Mouse (Mus musculus) layer of hippocampus, adult 8-10 months (tissue): ENCODE measurements around the gene Ncoa7. TPM values are rescaled to one million over a fixed set of nuclear protein-coding genes. Genes with fewer than 3 reads are reported as not detected.
"Not testable (repeated sequence)": the region's sequence is repeated elsewhere in the genome, so short reads cannot be mapped to it uniquely, and the experiment has no call there.

Source experiments
- DNase-seq, 2 experiments: peaks; one replicate each; pipeline ENCODE4 v3.0.0; 2022; ENCODE audit warnings: low spot score in 2 of 2
- total RNA-seq, 4 experiments: library from RNA; stranded (reverse); gene quantifications; 2 replicates each; pipeline ENCODE4 v1.2.4; 2022

Gene Ncoa7
- total RNA-seq, 4 experiments from 2014 or later: 75.7 to 112 (median 99.1) TPM

DNA sequence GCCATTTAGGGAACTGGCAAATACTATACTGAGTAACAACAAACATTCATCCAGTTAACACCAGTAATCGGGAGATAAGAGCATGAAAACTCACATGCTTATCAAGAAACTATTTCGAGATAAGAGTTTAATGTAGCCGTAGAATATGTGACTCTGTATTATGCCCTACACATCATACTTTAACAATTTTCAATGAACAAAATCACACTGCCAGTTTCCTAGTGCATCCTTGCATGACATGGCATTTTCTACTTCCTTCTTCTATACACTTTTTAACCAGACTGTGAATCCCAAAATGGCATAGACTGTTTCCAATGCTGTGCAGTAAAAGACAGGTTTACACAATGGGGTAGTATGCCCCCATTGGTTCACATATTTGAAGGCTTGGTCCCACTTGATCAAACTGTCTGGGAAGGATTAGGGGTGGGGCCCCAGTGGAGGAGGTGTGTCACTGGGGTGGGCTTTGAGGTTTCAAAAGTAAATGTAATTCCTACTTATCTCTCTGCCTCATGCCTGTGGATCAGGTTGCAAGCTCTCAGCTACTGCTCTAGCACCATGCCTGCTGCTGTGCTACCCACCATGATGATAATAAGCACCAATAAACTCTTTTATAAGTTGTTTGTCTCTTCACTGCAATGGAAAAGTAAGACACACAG, 15.3 kb downstream of the Ncoa7 start:
- DNase-seq: no peak

DNA sequence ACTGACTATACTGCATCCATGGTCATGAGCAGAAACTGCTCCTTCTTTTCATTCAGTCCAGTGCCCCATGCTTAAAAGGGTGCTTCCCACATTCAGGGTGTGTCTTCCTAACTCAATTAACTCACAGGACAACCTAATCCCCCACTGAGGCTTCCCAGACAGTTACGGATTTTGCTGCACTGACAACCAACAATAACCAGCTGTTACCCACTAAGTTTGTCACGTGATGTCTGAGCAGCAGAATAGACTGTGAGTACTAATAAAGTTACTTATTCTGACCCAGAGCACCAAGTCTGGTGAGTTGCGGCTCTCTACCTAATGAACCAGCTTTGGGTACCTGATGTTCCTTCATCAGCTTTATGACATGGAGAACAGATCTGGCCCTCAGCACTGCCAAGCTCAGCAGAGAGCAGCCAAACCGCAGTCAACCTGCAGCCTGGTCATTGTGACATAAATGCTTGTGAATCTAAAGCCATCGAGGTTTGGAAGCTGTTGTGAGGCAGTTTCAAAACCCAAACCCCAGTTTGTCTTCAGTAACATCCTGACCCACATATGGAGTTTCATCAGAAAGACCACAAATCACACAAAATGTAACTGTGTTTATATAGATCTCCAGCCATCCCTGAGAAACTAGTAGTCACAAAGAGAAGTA, 16.9 kb downstream of the Ncoa7 start:
- DNase-seq: no peak

DNA sequence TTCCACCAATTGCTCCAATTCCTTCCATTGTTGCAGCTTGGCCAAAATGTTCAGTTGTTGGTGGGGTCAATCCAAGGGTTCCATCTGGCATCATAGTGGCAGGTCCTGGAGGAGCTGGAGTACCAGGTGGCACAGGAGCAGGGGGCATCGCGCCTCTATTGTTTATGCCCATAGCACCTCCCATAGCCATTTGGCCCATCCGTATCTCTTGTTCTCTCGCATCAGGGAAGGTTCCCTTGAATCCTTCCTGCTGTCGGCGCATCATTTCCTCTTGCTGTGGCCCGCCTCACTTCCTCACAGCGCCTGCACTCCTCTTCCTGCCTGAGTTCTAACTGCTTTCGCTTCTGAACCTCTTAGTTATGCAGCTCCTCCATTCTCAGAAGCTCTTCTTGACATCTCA, 22.2 kb downstream of the Ncoa7 start:
- DNase-seq: not testable (repeated sequence)

DNA sequence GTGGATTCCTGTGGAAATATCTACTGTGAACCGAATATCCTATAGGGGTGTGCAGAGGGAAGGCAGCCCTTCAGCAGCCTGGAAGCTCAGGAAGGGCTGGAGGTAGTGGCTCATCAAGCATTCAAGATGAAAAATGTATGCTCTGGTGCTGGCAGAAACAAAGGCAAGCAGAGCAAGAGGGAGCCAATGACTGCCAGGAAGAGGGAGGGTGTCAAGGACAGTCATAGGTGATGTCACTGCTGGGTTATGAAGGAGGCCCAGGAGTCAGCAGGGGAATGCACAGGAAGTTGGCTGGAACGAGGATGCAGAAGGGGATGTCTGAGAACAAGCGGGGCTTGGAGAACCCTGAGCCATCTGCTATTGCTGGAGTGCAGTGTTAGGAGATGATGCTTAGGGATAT, 24.9 kb downstream of the Ncoa7 start:
- no peak for DNase-seq

DNA sequence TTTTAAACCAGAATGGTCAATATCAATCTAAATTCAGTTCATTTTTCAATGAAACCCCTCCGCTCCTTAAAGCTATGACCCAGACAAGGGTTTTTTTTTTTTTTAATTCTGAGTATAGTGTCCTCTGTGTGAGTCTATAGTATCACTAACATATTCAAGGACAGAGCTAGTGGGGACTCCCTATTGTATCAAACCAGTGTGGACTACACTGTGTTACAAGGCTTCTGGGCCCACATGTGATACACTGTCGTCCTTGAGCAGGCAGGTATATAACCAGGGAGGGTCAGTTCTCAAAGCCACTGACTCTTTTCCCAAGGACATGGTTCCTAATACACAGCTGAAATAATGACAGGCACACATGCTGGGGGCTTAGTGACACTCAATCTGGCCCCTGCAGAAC, 27.1 kb downstream of the Ncoa7 start:
- DNase-seq: no peak

DNA sequence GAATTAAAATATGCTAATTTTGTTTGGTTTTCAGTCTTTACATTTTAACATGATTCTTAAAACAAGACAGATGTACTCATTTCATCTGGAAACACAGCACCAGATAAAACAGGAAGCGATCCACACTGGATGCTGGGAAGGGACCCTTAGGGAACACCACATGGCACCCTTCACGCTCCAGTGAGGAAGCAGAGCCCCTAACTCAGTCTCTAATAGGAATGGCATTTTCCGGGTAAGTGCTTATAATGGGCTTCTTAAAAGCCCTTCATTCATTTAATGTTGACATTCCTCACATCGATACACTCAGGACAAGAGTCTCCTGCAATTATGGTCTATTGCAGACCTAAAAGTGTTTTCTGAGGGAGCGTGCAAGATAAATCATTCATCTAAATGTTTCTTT, 27.6 kb downstream of the Ncoa7 start:
- DNase-seq: no peak

DNA sequence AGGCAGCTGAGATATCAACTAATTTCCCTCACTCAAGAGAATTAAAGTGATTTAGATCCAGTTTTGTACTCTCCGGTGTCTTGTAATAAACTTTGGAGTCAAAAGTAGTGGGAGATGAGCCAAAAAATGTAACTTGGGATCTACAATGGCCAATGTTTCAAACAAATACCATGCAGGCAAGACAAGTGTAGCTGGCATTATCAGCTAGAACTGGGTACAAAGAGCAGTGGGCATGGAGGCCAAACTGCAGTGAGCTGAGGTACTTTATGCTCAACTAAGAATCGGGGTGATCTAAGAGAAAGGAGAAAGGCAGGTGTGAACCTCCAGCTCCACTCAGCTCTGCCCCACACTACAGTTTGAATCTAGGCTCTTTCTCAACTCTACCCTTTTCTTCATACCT, 28.7 kb downstream of the Ncoa7 start:
- no peak for DNase-seq

DNA sequence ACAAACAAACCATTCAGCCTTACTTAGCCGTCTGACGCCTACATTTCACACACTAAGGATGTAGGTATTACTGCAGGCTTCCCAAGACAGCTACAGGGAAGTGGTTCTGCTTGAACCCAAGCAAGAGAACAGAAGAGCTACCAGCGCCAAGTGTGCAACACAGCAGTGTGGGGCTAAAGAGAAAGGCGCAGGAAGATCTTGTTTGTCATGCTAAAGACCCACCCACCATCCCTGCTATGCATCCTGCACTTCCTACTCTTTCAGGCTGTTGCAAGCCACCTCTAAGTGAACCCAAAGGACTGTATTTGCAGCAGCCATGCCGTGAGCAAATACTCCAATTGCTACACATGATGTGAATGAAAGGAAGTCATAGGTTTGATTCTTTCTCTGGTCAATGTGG, 29.9 kb downstream of the Ncoa7 start:
- no peak for DNase-seq

DNA sequence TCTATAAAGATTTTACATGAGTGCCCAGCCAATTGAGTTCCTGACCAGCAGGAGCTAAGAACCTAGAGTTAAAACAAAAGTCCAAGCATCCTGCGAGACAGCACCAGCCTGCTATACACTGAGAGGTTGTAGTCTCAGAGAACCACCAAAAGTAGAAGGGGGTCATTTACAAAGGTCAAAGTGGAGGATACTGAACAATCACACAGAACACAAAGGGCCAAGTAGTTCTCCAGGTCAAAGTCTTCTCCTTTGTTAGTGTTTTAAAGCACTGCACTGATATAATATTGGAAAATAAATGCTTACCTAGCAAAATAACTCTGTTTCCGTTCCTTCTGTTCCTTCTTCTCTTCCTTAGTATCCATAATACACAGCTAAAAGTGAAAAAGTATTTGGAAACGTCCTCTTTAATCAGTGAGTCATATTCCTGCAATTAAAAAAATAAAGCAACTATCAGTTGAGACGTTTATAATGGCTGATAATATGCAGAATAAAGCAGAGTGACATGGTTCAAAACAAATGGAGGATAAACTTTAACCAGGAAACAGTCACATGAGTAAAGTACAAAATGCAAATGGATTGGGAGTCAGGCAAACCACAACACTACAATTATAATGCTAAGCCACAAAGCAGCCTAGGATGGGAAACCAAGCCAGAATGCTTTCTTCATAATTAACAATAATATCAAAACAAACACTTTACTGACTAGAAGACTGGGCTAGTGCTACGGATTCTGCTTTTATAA, 31.5 kb downstream of the Ncoa7 start:
- no peak for DNase-seq

DNA sequence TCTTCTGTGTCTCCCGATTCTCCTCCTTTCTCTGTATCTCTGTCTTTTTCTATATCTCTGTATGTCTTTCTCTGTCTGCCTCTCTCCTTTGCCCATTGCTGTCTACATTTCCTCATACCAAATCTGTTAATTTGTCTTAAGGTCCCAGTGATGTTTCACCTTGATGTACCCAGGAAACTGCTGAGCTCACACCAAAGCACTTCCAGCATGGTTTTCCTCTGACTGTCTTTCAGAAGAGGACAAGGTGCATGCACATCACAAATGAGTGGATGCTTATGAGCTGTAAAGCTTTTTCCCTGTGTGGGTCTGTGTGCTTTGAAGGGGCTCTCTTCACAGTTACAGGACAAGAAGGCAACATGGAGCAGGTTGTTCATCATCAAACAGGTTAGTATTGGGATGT, 34.3 kb downstream of the Ncoa7 start:
- DNase-seq: no peak

DNA sequence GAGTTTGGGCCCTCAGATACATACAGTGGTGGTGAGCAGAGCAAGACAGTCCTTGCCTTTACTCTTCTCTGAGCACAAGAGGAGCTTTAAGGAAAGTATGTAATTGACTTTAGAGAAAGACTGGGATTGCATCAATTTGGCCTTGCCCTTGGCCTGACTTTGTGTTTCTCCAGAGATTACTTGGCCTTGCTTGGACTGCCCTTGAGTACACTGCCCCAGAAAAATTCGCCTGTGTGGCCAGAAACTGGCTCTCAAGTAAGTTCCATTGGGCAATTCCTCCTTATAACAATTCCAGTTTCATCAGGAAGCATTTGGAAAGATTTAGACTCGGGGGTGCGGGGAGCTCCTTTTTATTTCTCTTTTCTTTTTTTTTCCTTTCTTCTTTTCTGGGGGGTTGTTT, 34.9 kb downstream of the Ncoa7 start:
- no peak for DNase-seq

DNA sequence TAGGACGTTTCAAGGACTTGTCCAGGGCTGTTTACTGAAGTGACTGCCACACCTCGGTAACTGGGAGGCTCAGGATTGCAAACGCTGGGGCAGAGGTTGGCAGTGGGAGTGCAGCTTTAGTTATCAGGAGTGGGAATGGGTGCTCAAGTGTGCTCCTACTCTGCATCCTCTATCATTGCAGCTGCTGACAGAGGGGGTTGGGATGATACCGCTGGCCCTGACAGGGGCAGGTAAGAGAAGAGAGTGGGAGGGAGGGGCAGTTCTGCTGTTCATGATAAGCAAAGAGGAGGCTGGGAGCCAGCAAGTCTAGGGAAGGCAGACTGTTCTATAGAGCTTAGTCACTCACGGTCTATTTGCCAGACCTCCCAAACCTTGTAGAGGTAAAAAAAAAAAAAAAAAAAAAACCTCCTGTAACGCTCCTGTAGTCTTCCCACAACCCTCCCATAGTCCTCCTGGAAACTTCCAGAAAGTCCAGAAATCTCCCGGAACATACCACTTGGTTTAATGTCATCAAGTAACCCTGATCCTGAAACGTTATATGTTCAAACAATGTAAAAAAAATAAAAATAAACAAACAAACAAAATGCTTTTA, 39.9 kb downstream of the Ncoa7 start:
- no peak for DNase-seq

DNA sequence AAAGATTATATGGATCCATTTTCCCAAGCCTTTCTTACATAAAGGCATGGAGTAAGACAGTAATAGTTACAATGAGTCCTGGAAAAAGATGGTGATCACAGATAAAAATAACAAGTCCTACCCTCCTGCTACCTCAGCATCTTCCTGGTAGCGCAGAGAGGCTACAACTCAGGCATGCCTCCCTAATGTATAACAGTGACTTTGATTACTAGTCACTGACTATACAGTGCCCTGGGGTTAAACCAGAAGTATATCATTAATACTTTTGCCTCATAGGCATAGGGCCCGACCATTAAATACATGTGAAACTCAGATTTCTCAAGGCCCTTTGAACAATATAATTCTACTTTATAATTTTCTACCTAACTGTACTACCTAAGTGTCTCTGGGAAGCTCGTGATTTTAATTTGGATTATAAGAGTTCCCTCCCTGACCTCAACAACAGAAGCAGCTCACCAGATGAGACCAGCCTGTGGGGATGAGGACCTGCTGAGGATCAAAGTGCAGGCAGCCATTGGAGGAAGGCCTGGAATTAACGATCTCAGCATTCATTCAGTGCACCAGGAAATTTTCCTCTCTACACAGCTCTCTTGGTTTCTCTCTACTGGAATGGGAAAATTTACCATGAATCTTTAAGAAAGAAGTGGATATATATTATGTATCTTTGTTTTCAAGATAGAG, 40.7 kb downstream of the Ncoa7 start:
- no peak for DNase-seq

DNA sequence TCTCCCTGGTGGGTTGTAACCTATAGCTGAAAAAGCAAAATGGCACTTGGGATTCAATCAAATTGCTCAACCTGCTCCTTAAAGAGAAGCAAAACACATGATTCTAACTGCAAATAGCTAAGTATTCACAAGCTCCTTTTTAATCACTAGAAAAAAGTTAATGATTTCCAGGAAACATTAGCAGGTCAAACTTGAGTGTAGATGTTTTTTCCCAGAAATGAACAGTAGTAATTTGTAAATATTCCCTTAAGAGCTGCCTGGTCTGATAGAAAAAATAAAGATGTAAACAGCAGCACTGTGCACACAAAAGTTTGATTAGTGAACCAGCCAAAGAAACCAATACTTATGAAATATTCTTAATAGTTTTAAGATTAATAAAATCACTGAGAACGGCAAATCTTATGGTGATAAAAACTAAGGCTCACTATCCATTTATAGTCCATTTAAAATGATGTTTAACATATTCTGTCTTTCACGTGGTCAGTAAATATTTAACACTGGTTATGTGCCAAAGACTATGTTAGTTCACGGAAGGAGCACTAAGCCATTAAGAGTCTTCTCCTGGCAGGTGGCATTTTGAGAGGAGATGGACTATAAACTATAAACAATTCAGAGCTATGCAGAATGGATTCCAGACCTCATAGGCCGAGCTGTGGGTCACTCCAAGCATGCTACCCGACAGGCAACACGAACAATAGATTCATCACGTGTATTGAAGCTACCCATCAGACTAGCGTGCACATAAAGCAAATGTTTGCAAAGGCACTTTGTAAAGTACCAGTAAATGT, 43.6 kb downstream of the Ncoa7 start:
- no peak for DNase-seq

DNA sequence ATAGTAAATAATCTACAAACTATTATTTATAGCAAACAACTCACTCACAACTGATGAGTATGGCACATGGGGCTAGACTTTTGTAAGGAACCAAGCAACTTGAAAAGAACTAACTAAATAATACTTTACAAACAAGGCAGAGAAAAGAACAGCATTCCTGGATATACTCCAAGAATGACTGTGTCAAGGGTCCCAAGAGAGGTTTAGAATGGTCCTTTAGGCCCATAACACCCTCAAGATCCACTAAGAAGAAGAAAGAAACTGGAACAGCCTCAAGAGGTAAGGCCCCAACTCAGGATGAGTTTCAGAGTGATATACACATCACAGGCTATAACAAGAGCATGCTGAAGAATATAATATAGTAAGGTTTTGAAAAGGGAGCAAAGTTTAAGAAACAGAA, 47.1 kb downstream of the Ncoa7 start:
- no peak for DNase-seq

DNA sequence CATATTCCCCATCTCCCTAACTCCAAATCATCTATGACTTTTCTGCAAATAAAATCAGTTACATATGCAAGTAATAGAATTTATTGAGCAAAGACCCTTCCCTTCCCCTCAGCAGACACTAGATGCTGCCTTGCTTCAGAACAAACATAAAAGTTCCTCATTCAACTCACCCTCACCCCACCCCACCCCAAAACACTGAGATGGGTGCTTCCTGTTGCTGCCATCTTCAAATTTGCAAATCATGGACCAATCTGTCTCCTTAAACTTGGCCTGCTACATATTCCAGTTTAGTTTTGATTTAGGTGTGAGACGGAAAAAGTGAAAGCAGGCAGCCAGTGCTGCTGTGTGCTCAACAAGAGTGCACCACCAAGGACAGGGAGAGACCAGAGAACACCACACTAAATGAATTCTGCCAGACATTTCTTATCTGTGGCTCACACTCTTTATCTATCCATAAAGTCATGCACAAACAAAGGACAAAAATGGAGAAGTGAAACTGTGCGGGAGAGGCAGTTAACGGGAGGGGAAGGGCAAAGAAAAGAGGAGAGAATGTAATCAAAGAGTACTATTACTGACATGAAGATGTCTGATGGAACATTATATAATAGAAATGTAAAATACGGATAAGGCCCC, 48.2 kb downstream of the Ncoa7 start:
- no peak for DNase-seq

DNA sequence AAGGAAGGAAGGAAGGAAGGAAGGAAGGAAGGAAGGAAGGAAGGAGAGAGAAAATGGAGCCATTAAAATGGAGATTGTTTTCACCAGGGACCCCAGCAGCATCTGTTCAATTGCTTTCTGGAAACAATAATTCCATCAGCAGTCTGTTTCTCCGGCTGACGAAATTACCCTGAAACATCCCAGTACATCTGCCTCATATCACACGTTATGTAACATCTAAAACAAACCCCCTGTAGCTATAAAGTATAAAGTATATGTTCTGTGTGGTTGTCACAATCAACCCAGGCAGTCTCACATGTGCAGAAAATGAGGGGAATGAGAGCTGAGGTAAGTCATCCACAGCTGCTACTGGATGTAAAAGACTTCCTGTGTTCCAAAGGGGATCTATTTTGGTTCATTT, 49.0 kb downstream of the Ncoa7 start:
- DNase-seq: no peak

DNA sequence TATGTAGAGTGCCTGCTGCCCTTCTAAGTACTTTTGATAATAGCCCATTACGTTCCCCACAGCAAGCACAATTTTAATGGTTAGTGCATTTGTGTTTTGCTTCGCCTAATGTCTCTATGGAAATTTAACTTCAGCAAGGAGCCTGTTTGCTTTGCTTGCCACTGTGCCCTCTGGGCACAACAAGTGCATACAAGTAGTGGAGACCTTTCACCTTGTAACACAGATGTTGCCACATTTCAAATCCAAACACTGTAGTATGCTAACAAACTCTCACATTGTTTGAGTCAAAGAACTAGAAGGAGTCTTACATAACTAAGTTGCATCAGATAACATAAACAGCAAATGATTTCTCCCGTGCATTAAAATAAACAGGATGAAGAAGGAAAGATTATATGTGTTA, 50.6 kb downstream of the Ncoa7 start:
- DNase-seq: no peak

DNA sequence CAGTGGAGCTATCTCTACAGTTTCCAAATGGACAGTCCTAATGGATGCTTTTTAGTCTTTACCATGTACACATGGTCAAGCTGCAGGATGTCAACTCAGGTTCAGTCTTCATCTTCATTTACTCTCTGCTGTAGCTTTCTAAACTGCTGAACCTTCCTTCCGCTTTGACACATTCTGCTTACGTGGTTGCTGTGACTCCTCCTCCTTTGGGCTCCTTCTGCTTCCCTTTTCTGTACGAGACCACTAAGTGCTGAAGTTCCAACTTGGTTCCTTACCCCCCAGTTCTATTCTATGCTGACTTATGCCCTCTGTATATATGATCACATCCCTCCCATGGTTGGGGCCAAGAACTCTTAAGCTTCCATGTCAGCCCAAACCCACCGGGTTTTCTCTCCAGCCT, 51.5 kb downstream of the Ncoa7 start:
- no peak for DNase-seq

DNA sequence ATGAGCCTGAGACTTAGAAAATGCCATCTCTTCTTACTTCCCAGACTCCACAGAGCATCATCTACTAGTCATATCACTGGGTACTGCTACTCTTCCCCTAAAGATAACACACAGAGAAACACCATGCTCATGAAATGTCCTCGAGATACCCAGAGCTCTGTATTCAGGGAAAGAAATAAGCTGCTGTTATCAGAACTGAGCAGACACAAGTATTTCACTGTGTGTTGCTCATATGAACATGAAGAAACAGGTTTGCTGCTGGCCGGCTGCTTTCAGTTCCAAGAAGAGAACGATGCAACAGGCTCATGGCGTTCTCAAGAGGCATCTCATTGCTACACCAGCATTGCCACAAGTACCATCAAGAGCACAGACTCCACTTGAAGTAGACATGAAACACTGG, 53.3 kb downstream of the Ncoa7 start:
- no peak for DNase-seq
